Mouse (Mus musculus): ENCODE measurements around the gene Ube2g1. TPM values are rescaled to one million over a fixed set of nuclear protein-coding genes. Genes with fewer than 3 reads are reported as not detected.

Ube2g1 gene
- 10 to 100 TPM; 53.3 to 55.1 TPM for total RNA-seq (2021)

DNA sequence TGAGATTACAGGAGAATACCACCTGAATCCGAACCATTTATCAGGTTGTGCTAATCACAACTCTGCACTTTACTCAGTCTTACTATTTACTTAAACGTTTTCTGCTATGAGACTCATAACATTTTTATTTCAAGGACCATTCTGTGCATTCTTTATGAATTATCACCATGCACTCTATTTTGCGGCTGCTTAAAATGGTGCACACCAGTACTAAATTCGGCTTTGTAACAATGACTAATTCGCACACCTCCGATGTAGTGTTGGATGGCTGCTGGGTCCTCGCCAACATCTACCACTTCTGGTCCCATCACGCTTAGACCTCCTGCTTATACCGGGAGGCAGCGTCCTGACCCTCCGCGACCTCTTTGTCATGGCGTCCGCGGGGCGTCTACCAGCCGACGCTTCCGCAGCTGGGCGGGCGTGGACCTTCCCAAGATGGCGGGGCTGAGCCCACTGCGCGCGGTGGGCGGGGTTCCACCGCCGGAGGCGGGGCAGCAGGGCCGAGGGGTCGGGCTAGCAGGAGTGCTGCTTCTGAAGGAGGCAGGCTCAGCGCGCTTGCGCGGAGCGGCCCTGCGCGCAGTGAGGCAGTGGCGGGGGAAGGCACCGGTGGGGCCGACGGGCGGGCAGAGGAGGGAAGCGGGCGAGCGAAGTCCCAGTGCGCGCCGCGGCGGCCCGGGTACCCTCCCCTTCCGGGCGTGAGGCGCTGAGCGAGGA, at the start of gene Ube2g1:
Gene Ube2g1 (plus strand): TSS at position 590 of the 714 bp plus-strand sequence.
- intact Hi-C loops (cut with DNase I): no loop called here
- peak; percentile 95 to 99 for DNase-seq (ENCODE audit: extremely low spot score in 1 of 2, low spot score in 2 of 2)

DNA sequence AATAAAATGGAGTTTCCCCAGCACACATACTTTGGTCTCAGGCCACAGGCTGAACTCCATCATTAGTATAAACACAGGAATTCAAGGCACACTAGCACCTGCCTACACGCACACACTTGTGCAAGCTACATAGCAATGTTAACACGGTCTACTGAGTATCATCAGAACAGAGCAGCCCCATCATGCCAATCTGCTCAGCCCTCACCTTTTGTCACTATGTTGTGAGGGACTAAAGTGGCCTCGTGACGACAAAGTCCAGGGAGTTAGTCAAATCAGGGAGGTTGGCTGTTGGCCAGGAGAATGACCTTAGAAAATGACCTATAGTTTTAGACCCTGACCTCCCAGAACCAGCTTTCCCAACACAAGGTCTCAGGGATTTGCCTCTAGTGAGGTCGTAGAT, 48.9 kb upstream of the Ube2g1 start:
- intact Hi-C loops (cut with DNase I): loop anchor here (10.0 kb wide), 1 partner anchor 1223 kb away; no protein-coding TSS in a partner anchor

DNA sequence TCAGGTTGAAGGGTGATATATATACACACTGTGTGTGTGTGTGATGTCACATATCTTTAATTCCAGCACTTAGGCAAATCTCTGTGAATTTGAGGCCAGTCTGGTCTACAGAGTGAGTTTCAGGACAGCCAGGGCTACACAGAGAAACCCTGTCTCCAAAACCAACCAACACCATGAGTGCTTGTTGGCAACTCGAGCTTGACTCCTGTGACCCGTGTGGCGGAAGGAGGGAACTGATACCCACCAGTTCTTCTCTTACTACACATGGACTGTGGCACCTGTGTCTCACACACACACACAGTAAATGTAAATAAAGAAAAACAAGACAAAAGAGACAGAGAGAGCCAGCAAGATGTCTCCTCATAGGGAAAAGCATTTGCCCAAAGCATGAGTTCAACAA, 46.4 kb upstream of the Ube2g1 start:
- no peak for DNase-seq (ENCODE audit: extremely low spot score in 1 of 2, low spot score in 2 of 2)
- intact Hi-C loops (cut with DNase I): loop anchor here (5.0 kb wide), 3 partner anchors 68 to 218 kb away; no protein-coding TSS in a partner anchor

More for the DNA sequence above, 48.9 kb upstream of the Ube2g1 start:
- DNase-seq (ENCODE audit: extremely low spot score in 1 of 2, low spot score in 2 of 2): no peak

DNA sequence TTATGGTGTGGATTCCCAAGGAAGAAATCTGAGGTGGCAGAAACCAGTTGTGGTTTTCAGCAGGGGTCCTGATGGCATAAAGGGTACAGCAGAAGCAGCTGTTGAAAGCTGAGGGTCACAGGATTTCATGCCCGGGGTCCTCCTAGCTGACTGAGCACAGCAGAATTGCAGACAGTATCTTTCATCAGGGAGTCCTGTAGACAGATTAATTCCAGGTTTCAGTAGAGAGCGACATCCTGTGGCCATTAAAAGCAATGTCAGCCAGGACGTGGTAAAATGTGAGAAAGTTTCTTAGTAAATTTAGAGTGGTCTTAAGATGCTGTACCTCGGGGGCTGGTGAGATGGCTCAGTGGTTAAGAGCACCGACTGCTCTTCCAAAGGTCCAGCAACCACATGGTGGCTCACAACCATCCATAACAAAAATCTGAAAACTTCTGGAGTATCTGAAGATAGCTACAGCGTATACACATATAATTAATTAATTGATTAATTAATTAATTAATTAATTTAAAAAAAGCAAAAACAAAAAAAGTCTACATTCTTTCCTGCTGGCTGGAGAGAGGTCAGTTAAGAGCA, 42.8 kb upstream of the Ube2g1 start:
- peak in 1 of 2 experiments; percentile 65 for DNase-seq (ENCODE audit: extremely low spot score in 1 of 2, low spot score in 2 of 2)

DNA sequence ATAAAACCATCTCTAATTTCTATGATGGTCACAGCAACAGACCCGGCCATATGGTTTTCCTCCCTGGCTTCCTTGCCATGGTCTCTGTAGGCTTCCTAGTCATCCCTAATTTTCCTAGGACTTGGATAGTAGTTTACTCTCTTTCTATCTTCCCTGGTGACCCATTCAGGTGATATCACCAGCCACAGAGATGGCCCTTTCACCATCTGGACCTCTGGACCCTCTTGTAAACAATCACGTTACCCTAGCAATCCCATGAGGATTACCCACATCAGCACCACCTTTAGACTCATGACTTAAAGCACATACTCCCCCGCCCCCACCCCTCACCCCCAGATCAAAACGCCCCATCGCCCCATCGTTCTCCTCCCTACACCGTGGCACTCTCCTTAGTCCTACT, 40.8 kb upstream of the Ube2g1 start:
- intact Hi-C loops (cut with DNase I): no loop called here
- no peak for DNase-seq (ENCODE audit: extremely low spot score in 1 of 2, low spot score in 2 of 2)

More for the DNA sequence above, 42.8 kb upstream of the Ube2g1 start:
- intact Hi-C loops (cut with DNase I): loop anchor here (2.0 to 5.0 kb wide), 4 partner anchors 72 to 342 kb away; no protein-coding TSS in a partner anchor

DNA sequence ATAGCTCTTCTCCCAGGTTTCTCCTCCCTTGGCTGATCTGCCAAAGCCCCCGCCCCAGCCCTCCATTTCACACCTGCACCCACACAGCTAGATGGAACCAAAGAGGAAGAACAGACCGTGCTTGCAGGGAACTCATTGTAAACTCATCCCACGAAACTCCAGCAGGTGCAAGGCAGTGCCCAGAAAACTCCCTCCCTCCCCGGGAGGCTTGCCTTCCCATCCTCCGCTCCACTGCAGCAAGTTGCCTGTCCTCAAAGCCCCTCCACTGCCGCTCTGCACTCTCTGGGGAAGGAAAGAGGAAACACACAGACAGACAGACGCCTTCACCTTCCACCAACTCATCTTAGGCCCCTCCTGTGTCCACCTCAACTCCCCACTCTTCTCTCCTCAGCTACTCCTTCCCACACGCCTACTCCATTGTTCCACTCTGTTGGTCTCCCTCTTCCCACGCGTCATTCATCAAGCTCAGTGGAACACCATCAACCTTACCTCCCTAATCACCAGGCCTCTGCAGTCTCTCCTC, 40.2 kb upstream of the Ube2g1 start:
- DNase-seq (ENCODE audit: extremely low spot score in 1 of 2, low spot score in 2 of 2): peak; percentile 31 to 36
- intact Hi-C loops (cut with DNase I): no loop called here

DNA sequence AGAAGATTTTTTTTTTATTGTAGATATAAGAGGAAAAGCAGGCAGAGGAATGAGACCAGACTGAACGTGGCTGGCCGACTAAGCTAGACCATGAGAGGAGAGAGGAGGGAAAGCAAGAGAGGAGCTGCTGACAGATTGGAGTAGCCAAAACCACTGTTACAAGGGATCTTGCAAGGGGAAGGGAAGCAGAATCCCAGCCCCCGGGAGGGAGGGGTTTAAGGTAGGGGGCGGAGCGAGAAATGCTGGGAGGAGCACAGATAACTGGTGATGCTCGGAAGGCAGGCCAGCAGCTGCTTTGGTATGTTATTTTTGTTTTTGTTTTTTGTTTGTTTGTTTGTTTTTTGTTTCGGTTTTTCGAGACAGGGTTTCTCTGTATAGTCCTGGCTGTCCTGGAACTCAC, 38.0 kb upstream of the Ube2g1 start:
- peak in 1 of 2 experiments; percentile 43 for DNase-seq (ENCODE audit: extremely low spot score in 1 of 2, low spot score in 2 of 2)
- intact Hi-C loops (cut with DNase I): no loop called here

DNA sequence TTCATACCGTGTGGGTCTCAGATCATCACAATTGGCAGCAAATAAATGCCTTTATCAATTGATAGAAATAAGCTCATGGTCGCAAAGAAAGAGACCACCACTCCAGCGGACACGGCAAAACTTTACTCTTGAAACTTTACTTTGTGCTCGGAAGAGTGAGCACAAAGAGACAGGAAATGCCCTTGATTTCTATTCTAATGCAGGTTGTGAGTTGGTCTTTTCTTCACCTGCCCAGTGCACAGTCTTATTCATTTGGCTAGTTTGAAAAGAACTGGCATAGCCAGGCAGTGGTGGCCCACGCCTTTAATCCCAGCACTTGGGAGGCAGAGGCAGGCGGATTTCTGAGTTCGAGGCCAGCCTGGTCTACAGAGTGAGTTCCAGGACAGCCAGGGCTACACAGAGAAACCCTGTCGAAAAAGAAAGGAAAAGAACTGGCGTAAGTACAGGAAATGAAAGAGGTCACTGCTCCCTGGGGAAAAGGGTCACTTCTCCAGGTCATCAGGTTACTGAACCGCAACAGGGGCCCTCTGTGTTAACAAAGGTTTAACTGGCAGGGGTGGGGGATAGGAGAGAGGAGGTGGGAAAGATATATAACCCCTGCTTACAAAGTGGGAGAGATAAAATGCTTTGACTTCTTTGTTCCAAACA, 37.3 kb upstream of the Ube2g1 start:
- intact Hi-C loops (cut with DNase I): loop anchor here (5.0 kb wide), 2 partner anchors 153 to 173 kb away; no protein-coding TSS in a partner anchor
- DNase-seq (ENCODE audit: extremely low spot score in 1 of 2, low spot score in 2 of 2): no peak

DNA sequence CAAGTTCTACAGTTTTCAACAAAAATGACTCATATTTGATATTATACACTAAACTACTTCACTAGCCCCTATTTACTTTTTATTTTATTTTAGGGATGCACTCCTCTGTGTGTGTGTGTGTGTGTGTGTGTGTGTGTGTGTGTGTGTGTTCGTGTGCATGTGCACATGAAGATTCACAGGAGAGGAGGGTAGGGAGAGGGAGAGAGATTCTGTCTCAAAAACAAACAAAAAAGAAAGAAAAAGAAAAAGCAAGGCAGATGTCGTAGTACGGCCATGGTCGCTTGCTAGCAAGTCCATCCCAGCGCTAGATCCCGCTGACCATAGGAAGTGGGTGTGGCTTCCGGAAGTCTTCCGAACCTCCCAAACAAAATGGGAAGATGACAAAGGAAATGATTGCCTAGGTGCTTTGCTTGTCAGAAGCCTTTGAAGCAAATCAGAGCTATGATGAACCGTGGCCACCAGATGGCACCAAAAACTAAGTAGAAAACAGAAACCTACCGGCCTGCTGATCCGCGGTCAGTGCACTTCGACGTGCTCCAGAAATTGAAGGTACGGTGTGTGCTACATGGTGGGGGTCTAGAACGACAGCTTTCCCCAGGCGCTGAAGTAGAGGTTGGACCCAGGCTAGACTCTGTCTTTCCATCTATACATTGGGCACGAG, 36.6 kb upstream of the Ube2g1 start:
- peak; percentile 58 to 77 for DNase-seq (ENCODE audit: extremely low spot score in 1 of 2, low spot score in 2 of 2)
- intact Hi-C loops (cut with DNase I): loop anchor here (5.0 kb wide), 2 partner anchors 152 to 172 kb away; no protein-coding TSS in a partner anchor

DNA sequence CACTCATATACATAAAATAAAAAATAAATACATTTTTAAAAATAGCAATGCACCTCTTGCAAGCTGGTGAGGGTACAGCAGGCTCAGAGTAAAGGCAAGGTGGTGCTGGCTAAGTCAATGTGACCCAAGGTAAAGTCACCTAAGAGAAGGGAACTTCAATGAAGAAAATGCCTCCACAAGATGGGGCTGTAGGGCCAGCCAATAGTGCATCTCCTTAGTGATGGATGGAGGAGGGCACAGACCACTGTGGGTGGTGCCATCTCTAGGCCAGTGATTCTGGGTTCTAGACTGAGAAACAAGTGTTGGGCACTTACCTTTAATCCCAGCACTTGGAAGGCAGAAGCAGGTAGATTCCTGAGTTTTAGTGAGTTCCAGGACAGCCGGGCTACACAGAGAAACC, 33.3 kb upstream of the Ube2g1 start:
- DNase-seq (ENCODE audit: extremely low spot score in 1 of 2, low spot score in 2 of 2): no peak
- intact Hi-C loops (cut with DNase I): loop anchor here (5.0 kb wide), 2 partner anchors 148 to 168 kb away; no protein-coding TSS in a partner anchor

DNA sequence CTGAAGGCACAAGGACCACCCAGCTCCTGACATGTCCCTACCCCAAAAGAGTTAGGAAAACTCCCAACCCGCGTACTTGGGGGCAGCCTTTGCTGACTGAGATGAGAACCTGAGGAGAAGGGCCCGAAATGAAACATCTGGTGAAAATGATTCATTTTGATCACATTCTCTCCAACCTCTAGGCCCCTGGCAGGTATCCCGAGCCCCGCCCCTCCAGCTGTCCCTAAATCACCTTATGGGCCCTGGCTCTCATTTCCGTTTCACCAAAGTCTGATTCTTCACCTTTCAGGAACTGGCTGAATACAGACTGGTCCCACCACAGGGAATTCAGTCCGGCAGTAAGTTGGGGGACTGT, 31.0 kb upstream of the Ube2g1 start:
- peak in 1 of 2 experiments; percentile 39 for DNase-seq (ENCODE audit: extremely low spot score in 1 of 2, low spot score in 2 of 2)
- intact Hi-C loops (cut with DNase I): no loop called here

DNA sequence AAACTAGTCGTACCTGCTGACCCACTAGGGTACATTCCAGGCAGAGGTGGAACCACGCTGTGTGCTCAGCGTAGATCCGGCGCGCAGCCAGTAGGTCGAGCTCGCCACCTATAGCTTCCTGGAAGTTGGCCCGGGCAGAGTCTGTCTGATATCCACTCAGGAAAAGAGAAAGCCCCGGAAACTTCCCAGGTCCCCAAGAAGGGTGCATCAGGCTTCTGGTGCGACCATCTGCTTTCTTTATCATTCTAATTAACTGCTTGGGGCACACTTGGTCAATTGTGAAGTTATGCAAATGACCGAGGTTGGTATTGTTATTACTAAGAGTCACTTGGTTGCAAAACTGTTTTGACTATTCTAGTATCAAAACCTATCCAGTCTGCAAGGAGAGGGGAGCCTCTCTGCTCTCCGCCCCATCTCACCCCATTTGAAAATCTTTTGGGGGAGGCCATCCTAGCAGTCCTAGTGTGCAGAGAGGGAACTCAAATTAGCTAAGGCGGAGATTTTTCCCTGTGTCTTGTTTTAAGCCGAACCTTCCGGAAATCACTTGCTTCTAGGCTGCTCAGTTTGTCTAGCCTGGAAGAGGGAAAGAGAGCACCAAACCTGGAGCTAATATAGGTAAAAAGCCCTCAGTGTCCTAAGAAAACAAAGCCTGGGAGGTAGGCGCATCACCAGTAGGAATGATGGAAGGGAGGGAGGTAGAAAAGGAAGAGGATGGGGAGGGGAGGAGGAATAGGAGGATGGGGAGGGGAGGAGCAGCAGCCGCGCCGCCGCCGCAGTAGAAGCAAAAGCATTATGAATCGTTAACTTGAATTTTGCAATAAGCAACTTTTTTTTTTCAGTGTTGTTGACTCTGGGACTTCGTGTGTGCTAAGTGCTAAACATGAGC, 30.4 kb upstream of the Ube2g1 start:
- peak in 1 of 2 experiments; percentile 45 for DNase-seq (ENCODE audit: extremely low spot score in 1 of 2, low spot score in 2 of 2)
- intact Hi-C loops (cut with DNase I): no loop called here

DNA sequence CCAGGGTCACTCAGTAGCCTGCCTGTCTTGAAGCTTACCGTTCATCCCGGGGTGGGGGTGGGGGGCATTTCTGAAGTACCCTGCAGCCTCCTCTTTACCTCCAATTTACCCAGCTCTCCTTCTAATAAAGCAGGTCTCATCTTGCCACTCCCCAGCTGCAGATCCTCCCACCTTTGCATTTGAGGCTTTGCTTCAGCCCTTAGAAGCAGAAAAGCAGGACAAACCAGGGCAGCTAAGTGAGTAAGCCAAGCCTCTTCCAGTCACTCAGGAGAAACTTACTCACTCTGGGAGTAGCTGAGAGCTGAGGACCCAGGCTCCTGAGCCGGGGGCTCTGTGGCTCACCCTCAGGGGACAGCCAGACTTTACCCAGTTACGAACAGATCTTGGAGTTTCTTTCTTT, 28.6 kb upstream of the Ube2g1 start:
- no peak for DNase-seq (ENCODE audit: extremely low spot score in 1 of 2, low spot score in 2 of 2)
- intact Hi-C loops (cut with DNase I): no loop called here

DNA sequence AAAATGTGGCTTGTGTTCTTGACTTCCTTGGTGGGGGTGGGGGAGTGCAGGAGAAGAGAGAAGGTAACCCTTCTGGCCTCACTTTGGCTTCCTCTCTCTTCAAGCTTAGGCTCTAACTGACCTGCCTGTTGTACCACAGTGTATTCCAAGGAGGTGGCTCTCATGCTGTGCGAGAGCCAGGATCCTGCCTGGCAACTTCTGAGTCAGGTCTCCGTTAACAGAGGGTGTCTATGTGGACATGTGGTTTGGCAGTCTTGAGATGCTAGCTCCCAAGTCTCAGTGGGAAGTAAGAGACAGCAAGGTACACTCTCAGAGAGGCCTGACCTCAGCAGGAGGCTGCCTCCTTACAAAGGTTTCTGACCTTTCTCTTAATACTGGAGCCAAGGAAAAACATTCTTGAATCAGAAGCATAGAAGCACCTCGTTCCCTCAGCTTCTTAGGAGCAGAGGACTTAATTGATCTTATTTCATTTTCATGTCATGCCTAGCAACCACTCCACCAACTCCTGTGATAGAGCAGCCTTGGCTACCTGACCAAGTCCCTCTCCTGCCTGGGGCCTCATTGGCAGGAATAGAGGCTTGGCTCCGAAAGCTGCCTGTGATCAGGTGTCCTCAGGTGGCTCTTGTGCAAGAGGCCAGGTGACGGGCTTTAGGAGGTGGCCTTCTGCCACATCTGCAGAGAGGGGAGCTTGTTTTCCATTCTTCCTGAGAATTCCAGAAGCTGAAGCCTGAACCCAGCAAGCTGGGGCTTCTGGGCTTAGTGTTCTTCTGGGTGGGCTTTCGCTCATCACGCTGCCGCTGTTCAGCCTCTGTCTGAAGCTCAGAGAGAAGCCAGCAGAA, 25.3 kb upstream of the Ube2g1 start:
- intact Hi-C loops (cut with DNase I): no loop called here

DNA sequence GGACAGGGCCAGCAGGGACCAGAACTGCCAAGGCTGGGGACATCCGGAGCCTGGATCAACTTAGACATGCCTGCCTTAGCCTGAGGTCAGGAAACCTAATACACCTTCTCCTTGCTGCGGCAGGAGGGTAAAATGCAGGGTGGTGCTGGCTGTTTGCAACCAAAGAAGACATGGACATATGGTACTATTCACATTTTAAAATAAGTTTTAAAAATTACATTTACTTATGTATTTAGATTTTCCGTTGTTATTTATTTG, 24.7 kb upstream of the Ube2g1 start:
- DNase-seq (ENCODE audit: extremely low spot score in 1 of 2, low spot score in 2 of 2): no peak
- intact Hi-C loops (cut with DNase I): no loop called here

More for the DNA sequence above, 25.3 kb upstream of the Ube2g1 start:
- no peak for DNase-seq (ENCODE audit: extremely low spot score in 1 of 2, low spot score in 2 of 2)

DNA sequence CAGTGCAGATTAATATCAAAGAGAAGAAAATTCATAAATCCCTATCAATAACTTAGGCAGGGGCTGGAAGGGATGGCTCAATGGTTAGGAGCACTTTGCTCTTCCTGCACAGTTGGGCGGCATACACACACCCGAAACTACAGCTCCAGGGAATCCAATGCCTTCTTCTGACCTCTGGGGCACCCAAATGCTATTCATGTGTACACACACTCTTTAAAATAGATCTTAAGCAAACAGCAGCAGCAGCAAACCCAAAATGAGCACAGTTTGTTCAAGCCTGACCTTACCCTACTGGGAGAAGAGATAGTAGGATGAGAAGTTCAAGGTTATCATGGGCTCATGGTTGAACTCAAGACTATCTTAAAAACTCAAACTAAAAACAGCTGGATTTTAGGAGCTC, 24.0 kb upstream of the Ube2g1 start:
- DNase-seq (ENCODE audit: extremely low spot score in 1 of 2, low spot score in 2 of 2): no peak
- intact Hi-C loops (cut with DNase I): no loop called here

DNA sequence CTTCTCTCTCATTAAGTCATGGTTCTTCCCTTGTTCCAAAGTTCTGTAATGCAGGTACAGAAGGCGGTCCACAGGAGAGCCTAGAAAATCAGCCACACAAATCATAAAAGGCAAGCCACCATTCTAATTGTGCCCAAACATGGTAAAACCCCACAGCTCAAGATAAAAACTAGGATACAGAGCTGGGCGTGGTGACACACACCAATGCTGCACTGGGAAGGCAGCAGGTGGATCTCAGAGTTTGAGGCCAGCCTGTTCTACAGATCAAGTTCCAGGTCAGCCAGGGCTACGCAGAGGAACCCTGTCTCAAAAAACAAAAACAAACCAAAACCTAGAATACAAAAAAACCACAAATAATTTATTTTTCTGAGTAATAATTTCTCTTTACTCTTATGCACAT, 20.5 kb upstream of the Ube2g1 start:
- DNase-seq (ENCODE audit: extremely low spot score in 1 of 2, low spot score in 2 of 2): no peak
- intact Hi-C loops (cut with DNase I): no loop called here

All from left cerebral cortex, postnatal 10 days (tissue).